Mouse (Mus musculus) liver, embryonic 14.5 days (tissue): ENCODE data around the gene Catsperz. TPM values are rescaled to one million over a fixed set of nuclear protein-coding genes. Genes with fewer than 3 reads are reported as not detected.

Experiments used
- ATAC-seq: fragments of 200-750 bp; cut with Nextera tagmentation; 2 replicates; pipeline ENCODE4 v1.8.0; 2017; ENCODE audit warnings: moderate number of reproducible peaks, mild to moderate bottlenecking, moderate library complexity; ENCODE audit not compliant: insufficient read depth
- DNase-seq, 3 experiments: peaks; one replicate each; pipeline ENCODE4 v3.0.0-alpha.2; 2012 to 2013; ENCODE audit warnings: low read depth in 3 of 3, low spot score in 3 of 3
- H3K27ac ChIP-seq: fragments of 300-500 bp; sonication (generic); 2 replicates; pipeline ENCODE4 v1.5.1; 2014; ENCODE audit warnings: moderate library complexity, mild to moderate bottlenecking, control low read depth, inconsistent platforms
- H3K27me3 ChIP-seq: fragments of 300-500 bp; sonication (generic); 2 replicates; pipeline ENCODE4 v1.6.1; 2014; ENCODE audit warnings: mild to moderate bottlenecking, low read length, moderate library complexity; ENCODE audit not compliant: control insufficient read depth, insufficient read depth
- H3K36me3 ChIP-seq: fragments of 300-500 bp; sonication (generic); replicated peaks from 2 replicates; pipeline ENCODE4 v1.6.1; 2014; ENCODE audit warnings: low read depth; ENCODE audit not compliant: control insufficient read depth, insufficient read depth
- H3K4me1 ChIP-seq, 2 experiments: fragments of 200-500 bp in 1 of 2; fragments of 300-500 bp in 1 of 2; sonication (generic) in 1 of 2; replicated peaks; 2 replicates each; pipeline ENCODE4 v1.6.1; 2012 to 2014; ENCODE audit warnings: antibody characterized with exemption in 1 of 2, inconsistent platforms in 1 of 2, low read length in 1 of 2; ENCODE audit not compliant: control insufficient read depth in 2 of 2, insufficient read depth in 2 of 2
- H3K4me2 ChIP-seq: fragments of 300-500 bp; sonication (generic); 2 replicates; pipeline ENCODE4 v1.6.1; 2014; ENCODE audit warnings: low read depth, mild to moderate bottlenecking, control low read depth, moderate library complexity
- H3K4me3 ChIP-seq, 2 experiments: fragments of 200-500 bp in 1 of 2; fragments of 300-500 bp in 1 of 2; sonication (generic) in 1 of 2; 2 replicates each; pipeline ENCODE4 v1.5.1; 2012 to 2014; ENCODE audit warnings: low read depth in 2 of 2, low read length in 2 of 2, mild to moderate bottlenecking in 2 of 2, control low read depth in 1 of 2, inconsistent platforms in 1 of 2, moderate library complexity in 1 of 2; ENCODE audit not compliant: insufficient read depth in 1 of 2
- H3K9ac ChIP-seq: fragments of 300-500 bp; sonication (generic); replicated peaks from 2 replicates; pipeline ENCODE4 v1.6.1; 2014; ENCODE audit warnings: mild to moderate bottlenecking, control low read depth, moderate library complexity
- H3K9me3 ChIP-seq: fragments of 300-500 bp; sonication (generic); 2 replicates; pipeline ENCODE4 v1.6.1; 2016; ENCODE audit warnings: low read length, mixed read lengths; ENCODE audit not compliant: control insufficient read depth
- CTCF ChIP-seq: IDR thresholded peaks from 2 replicates; pipeline ENCODE4 v1.5.1; 2016; ENCODE audit warnings: antibody characterized with exemption, low read depth, control low read depth
- EP300 ChIP-seq: IDR thresholded peaks from 2 replicates; pipeline ENCODE4 v1.6.1; 2016; ENCODE audit warnings: antibody characterized with exemption, low read depth
- WGBS: fragments of 180-500 bp; shearing (Covaris S2); extraction: QIAGEN DNeasy Blood & Tissue Kit; methylation state at CpG from one replicate; pipeline ENCODE4 v1.1.7; 2014; ENCODE audit not compliant: insufficient replicate concordance; 5-methylcytosine and 5-hydroxymethylcytosine counted together
- polyA plus RNA-seq, 2 experiments: library from polyadenylated mRNA; depleted of rRNA in 1 of 2; stranded (reverse) in 1 of 2; unstranded in 1 of 2; fragments of >200 nt; fragmentation: Nextera tagmentation in 1 of 2; extraction: Ambion mirVana in 1 of 2; gene quantifications; 2 replicates each; pipeline versions ENCODE4 v1.2.1 to v1.2.3; 2012 to 2014

Catsperz gene
- polyA plus RNA-seq, 2 experiments: 0.16 to 0.28 TPM

DNA sequence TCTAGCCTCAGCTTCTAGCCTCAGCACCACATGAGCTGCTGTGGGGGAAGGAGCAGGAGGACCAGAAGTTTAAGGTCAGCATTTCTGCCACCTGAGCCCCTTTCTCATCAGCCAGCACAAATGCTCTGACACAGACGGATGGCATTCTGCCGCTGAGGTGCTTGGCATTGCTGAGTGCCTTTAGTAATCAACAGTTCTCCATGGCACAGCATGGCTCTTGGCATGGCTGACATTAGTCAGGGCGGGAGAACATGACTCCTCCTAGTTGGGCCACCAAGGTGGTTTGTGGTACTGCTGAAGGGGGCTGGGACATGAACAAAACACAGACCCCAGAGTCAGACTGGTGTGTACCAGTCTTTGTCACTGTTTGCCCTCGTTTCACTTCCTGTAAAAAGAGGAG is 23.0 kb upstream of the Catsperz start:
- Histone ChIP-seq H3K4me3 (no peak overlapping the region), H3K4me2 (no peak overlapping the region), H3K9me3 (no peaks in the 10 kb centered on the region), H3K9ac (no peak overlapping the region), H3K36me3 (no peaks in the 10 kb centered on the region), H3K27ac (no peak overlapping the region), H3K27me3 (no peaks in the 10 kb centered on the region), H3K4me1 (peaks cover 13 to 19% of the 10 kb centered on the region in 2 experiments)
- no peak for ATAC-seq
- no peak for DNase-seq
- TF ChIP-seq EP300: no peak
- no peak for TF ChIP-seq CTCF
- 71% methylated on average over 4 of the region's 4 CpGs for WGBS

DNA sequence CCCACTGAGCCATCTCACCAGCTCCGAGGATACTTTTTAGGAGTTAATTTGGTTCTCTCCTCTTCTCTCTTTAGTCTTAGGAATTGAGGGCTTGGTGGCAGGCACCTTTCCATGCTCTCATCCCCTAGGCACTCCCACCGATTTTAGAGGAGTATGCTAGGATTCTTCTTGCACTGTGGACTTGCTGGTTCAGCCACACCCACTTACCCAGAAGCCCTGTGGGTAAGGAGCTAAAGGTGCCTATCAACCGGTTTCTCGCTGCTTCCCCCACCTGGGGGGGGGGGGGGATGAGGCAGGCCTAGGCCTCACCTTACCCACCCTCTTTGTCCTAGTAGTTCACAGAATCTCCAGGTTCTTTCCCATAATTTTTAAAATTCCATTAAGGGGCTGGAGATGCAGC is 22.6 kb upstream of the Catsperz start:
- Histone ChIP-seq H3K4me3 (no peak overlapping the region), H3K9me3 (no peaks in the 10 kb centered on the region), H3K4me2 (no peak overlapping the region), H3K36me3 (no peaks in the 10 kb centered on the region), H3K4me1 (peaks cover 11 to 20% of the 10 kb centered on the region in 2 experiments), H3K27me3 (no peaks in the 10 kb centered on the region), H3K9ac (no peak overlapping the region), H3K27ac (no peak overlapping the region)
- no peak for TF ChIP-seq EP300
- TF ChIP-seq CTCF: no peak
- ATAC-seq (no peak), DNase-seq (no peak)
- 50% methylated on average over 4 of the region's 4 CpGs for WGBS

DNA sequence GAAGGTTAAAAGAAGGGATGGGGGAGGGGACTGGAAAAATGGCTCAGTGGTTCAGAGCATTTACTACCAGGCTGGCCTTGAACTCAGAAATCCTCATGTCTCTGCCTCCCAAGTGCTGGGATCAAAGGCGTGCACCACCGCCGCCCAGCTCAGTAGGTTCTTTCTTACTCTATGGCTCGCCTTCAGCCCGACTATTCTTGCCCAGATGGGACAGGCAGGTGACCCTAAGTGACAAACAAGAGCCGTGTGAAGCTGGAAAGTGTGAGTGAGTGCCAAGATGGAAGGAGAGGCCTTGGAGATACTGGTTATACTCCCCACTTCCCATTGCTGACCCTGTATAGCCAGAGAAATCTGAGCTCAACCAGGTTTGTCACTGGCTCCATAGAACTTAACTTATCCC is 18.5 kb upstream of the Catsperz start:
- no peak for DNase-seq
- TF ChIP-seq CTCF (no peak), EP300 (no peak)
- H3K9ac ChIP-seq: no peak overlapping the region
- H3K27me3 ChIP-seq: no peaks in the 10 kb centered on the region
- H3K4me1 ChIP-seq: peaks cover 3 to 8% of the 10 kb centered on the region in 2 experiments
- no peak overlapping the region for H3K4me3 ChIP-seq
- no peak overlapping the region for H3K4me2 ChIP-seq
- no peak overlapping the region for H3K27ac ChIP-seq
- 84% methylated on average over 6 of the region's 6 CpGs for WGBS
- no peak for ATAC-seq
- no peaks in the 10 kb centered on the region for H3K36me3 ChIP-seq
- H3K9me3 ChIP-seq: no peaks in the 10 kb centered on the region

DNA sequence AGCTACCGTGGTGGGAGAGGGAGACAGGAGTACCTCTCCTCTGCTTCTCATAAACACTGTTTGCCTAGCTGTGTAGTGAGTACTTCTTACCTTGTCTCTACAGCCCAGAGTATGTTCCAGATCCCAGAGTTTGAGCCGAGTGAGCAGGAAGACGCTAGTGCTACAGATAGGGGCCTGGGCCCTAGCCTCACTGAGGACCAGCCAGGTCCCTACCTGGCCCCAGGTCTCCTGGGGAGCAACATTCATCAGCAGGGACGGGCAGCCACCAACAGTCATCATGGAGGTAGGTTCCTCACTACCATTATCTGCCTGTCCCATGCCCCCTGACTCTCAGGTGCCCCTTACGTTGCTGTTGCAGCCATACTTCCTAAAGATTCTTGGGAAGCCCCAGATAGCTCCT is 17.6 kb upstream of the Catsperz start:
- no peaks in the 10 kb centered on the region for H3K36me3 ChIP-seq
- H3K27me3 ChIP-seq: no peaks in the 10 kb centered on the region
- ATAC-seq: peak; percentile 9; the same call in 1 of the 2 replicates
- peaks cover 3 to 8% of the 10 kb centered on the region in 2 experiments for H3K4me1 ChIP-seq
- no peak for TF ChIP-seq EP300
- no peak for TF ChIP-seq CTCF
- H3K9me3 ChIP-seq: no peaks in the 10 kb centered on the region
- peak overlapping the region; percentile 89 for H3K4me2 ChIP-seq
- peak overlapping the region; percentile 66 to 77 for H3K4me3 ChIP-seq
- DNase-seq: no peak
- WGBS: 23% methylated on average over 5 of the region's 5 CpGs
- peak overlapping the region; percentile 49 for H3K9ac ChIP-seq
- H3K27ac ChIP-seq: no peak overlapping the region; the same call in 1 of the 2 replicates

DNA sequence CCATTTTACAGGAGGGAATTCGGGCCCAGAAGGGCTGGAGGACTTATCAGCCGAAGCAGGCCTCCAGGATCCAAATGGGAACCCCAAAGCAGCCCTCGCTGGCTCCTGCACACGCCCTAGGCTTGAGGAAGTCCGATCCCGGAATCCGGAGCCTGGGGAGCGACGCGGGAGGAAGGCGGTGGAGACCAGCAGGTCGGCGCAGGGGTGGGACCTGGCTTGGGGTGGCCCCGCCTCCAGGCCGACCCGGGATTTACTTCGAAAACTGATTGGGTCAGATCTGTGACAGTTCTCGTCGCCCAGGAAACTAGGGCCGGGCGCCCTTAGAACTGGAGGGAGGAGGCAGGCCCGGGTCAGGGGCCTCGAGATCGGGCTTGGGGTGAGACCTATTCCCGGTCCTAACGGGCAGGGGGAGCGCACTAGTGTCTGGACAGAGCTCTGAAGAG is 17.1 kb upstream of the Catsperz start, which contains the start of gene Gpr137:
Gene Gpr137 (minus strand): TSS at position 232 of the 443 bp plus-strand sequence.
- H3K9me3 ChIP-seq: no peaks in the 10 kb centered on the region
- DNase-seq (peak; percentile 89 to 90 (median 89)), ATAC-seq (peak; percentile 88)
- TF ChIP-seq EP300 (no peak), CTCF (no peak)
- peak within 1 kb of the TSS; percentile 89 for H3K4me2 ChIP-seq
- peak within 1 kb of the TSS; percentile 63 for H3K27ac ChIP-seq
- H3K36me3 ChIP-seq: no peaks in the 10 kb centered on the region
- H3K9ac ChIP-seq: peak within 1 kb of the TSS; percentile 80
- no peaks in the 10 kb centered on the region for H3K27me3 ChIP-seq
- H3K4me3 ChIP-seq: peak within 1 kb of the TSS; percentile 77 to 92
- under 1% methylated on average over 27 of the region's 27 CpGs for WGBS
- peaks cover 3 to 8% of the 10 kb centered on the region in 2 experiments for H3K4me1 ChIP-seq
